Mouse (Mus musculus): ENCODE measurements around the gene Ptger2.

Gene Ptger2

GRCm38 (mm10) chr14:45049689-45050418 is 61.9 kb downstream of the Ptger2 start:
- DNase-seq = peak; percentile 19

GRCm38 (mm10) chr14:45050419-45050776 is 62.4 kb downstream of the Ptger2 start:
- no peak for DNase-seq

- DNase-seq = no peak
Measured at GRCm38 (mm10) chr14:45051116-45051515, 63.1 kb downstream of the Ptger2 start.

Data from lung, postnatal 14 days (tissue).